Mouse (Mus musculus) hindbrain, embryonic 12.5 days (tissue): ENCODE results near the gene Cntnap5b. TPM values are rescaled to one million over a fixed set of nuclear protein-coding genes. Genes with fewer than 3 reads are reported as not detected.
A peak's percentile ranks its signal among the peaks of the same experiment; 100 is the strongest.

Experiments used
- ATAC-seq: fragments of 200-750 bp; cut with Nextera tagmentation; 2 replicates; pipeline ENCODE4 v1.8.0; 2017; ENCODE audit warnings: moderate TSS enrichment; ENCODE audit not compliant: low FRiP score
- H3K27ac ChIP-seq: fragments of 300-500 bp; sonication (generic); 2 replicates; pipeline ENCODE4 v1.5.1; 2016; ENCODE audit warnings: mild to moderate bottlenecking
- H3K27me3 ChIP-seq: fragments of 300-500 bp; sonication (generic); 2 replicates; pipeline ENCODE4 v1.6.1; 2016; ENCODE audit warnings: mild to moderate bottlenecking
- H3K36me3 ChIP-seq: fragments of 300-500 bp; sonication (generic); 2 replicates; pipeline ENCODE4 v1.6.1; 2016; ENCODE audit warnings: mild to moderate bottlenecking
- H3K4me1 ChIP-seq: fragments of 300-500 bp; sonication (generic); 2 replicates; pipeline ENCODE4 v1.6.1; 2016
- H3K4me2 ChIP-seq: fragments of 300-500 bp; sonication (generic); replicated peaks from 2 replicates; pipeline ENCODE4 v1.6.1; 2016; ENCODE audit warnings: mild to moderate bottlenecking
- H3K4me3 ChIP-seq: fragments of 300-500 bp; sonication (generic); 2 replicates; pipeline ENCODE4 v1.5.1; 2016; ENCODE audit warnings: mild to moderate bottlenecking
- H3K9ac ChIP-seq: fragments of 300-500 bp; sonication (generic); 2 replicates; pipeline ENCODE4 v1.6.1; 2016; ENCODE audit warnings: mild to moderate bottlenecking, moderate library complexity
- H3K9me3 ChIP-seq: fragments of 300-500 bp; sonication (generic); replicated peaks from 2 replicates; pipeline ENCODE4 v1.6.1; 2016; ENCODE audit warnings: mild to moderate bottlenecking
- WGBS: fragments of 180-500 bp; shearing (Covaris S2); methylation state at CpG from one replicate; pipeline ENCODE4 v1.1.7; 2016; 5-methylcytosine and 5-hydroxymethylcytosine counted together
- polyA plus RNA-seq: library from polyadenylated mRNA; unstranded; fragments of >200 nt; fragmentation: Nextera tagmentation; extraction: Ambion mirVana; gene quantifications from 2 replicates; pipeline ENCODE4 v1.2.1, GENCODE M21; 2016

The Cntnap5b gene
- polyA plus RNA-seq = 0.33 and 0.43 TPM in 2 replicates

GRCm38 (mm10) chr1:99772614-99773013 is at the start of gene Cntnap5b:
TSS of gene Cntnap5b (plus strand) at chr1:99772765.
- peak within 1 kb of the TSS; percentile 57 for H3K4me2 ChIP-seq
- no peaks in the 10 kb centered on the region for H3K9me3 ChIP-seq
- H3K9ac ChIP-seq = peak within 1 kb of the TSS; percentile 47
- H3K4me3 ChIP-seq = peak within 1 kb of the TSS; percentile 33
- H3K27ac ChIP-seq = no peak within 1 kb of the TSS
- WGBS = 25% methylated on average over 7 of the region's 7 CpGs
- no peaks in the 10 kb centered on the region for H3K36me3 ChIP-seq
- H3K4me1 ChIP-seq = no peaks in the 10 kb centered on the region
- ATAC-seq = peak; percentile 38; the same call in 1 of the 2 replicates
- no peaks in the 10 kb centered on the region for H3K27me3 ChIP-seq

- Histone ChIP-seq H3K4me2 (no peak overlapping the region), H3K9ac (no peak overlapping the region), H3K9me3 (no peaks in the 10 kb centered on the region), H3K27me3 (no peaks in the 10 kb centered on the region), H3K4me1 (no peaks in the 10 kb centered on the region), H3K27ac (no peak overlapping the region), H3K36me3 (no peaks in the 10 kb centered on the region), H3K4me3 (no peak overlapping the region)
- no peak for ATAC-seq
- 95% methylated on average over 1 of the region's 1 CpGs for WGBS
These were observed 12.6 kb upstream of the Cntnap5b start for GRCm38 (mm10) chr1:99759996-99760395.

GRCm38 (mm10) chr1:99772183-99772582 is 382 bp upstream of the Cntnap5b start:
- H3K27ac ChIP-seq = no peak overlapping the region
- no peaks in the 10 kb centered on the region for H3K4me1 ChIP-seq
- peak overlapping the region; percentile 57 for H3K4me2 ChIP-seq
- H3K27me3 ChIP-seq = no peaks in the 10 kb centered on the region
- H3K9ac ChIP-seq = peak overlapping the region; percentile 47
- no peaks in the 10 kb centered on the region for H3K36me3 ChIP-seq
- ATAC-seq = peak; percentile 91
- H3K4me3 ChIP-seq = peak overlapping the region; percentile 33
- under 1% methylated on average over 19 of the region's 19 CpGs for WGBS
- H3K9me3 ChIP-seq = no peaks in the 10 kb centered on the region

- 0 out of 2 replicates have a peak, but pooled peaks have one; percentile 24 for ATAC-seq
- no peak overlapping the region for H3K9ac ChIP-seq
- no peaks in the 10 kb centered on the region for H3K4me1 ChIP-seq
- no peak overlapping the region for H3K27ac ChIP-seq
- WGBS = 6% methylated on average over 4 of the region's 4 CpGs
- no peak overlapping the region for H3K4me2 ChIP-seq
- H3K36me3 ChIP-seq = no peaks in the 10 kb centered on the region
- no peaks in the 10 kb centered on the region for H3K27me3 ChIP-seq
- H3K4me3 ChIP-seq = no peak overlapping the region
- H3K9me3 ChIP-seq = no peaks in the 10 kb centered on the region
These were observed 1.6 kb downstream of the Cntnap5b start for GRCm38 (mm10) chr1:99774144-99774543.

- no peaks in the 10 kb centered on the region for H3K9me3 ChIP-seq
- no peaks in the 10 kb centered on the region for H3K4me1 ChIP-seq
- H3K27me3 ChIP-seq = no peaks in the 10 kb centered on the region
- no peak for ATAC-seq
- no peaks in the 10 kb centered on the region for H3K36me3 ChIP-seq
- H3K27ac ChIP-seq = no peak overlapping the region
- no peak overlapping the region for H3K4me3 ChIP-seq
- WGBS = 84% methylated on average over 6 of the region's 6 CpGs
- no peak overlapping the region for H3K9ac ChIP-seq
- H3K4me2 ChIP-seq = no peak overlapping the region
These were observed 41.0 kb downstream of the Cntnap5b start for GRCm38 (mm10) chr1:99813334-99814110.

- no peak overlapping the region for H3K4me3 ChIP-seq
- no peak for ATAC-seq
These were observed 99.8 kb downstream of the Cntnap5b start for GRCm38 (mm10) chr1:99872344-99872743.

GRCm38 (mm10) chr1:99907774-99908173 is 135.2 kb downstream of the Cntnap5b start:
- ATAC-seq = peak; percentile 54; the same call in 1 of the 2 replicates

More at GRCm38 (mm10) chr1:99872344-99872743, 99.8 kb downstream of the Cntnap5b start:
- WGBS = 92% methylated on average over 3 of the region's 3 CpGs
- H3K36me3 ChIP-seq = no peaks in the 10 kb centered on the region
- no peaks in the 10 kb centered on the region for H3K9me3 ChIP-seq
- H3K4me2 ChIP-seq = no peak overlapping the region
- H3K27me3 ChIP-seq = no peaks in the 10 kb centered on the region
- no peak overlapping the region for H3K9ac ChIP-seq
- no peak overlapping the region for H3K27ac ChIP-seq
- H3K4me1 ChIP-seq = no peaks in the 10 kb centered on the region

GRCm38 (mm10) chr1:99943515-99943914 is 170.9 kb downstream of the Cntnap5b start:
- no peak overlapping the region for H3K4me2 ChIP-seq
- no peak overlapping the region for H3K4me3 ChIP-seq
- no peak overlapping the region for H3K27ac ChIP-seq
- no peaks in the 10 kb centered on the region for H3K27me3 ChIP-seq
- no peak overlapping the region for H3K9ac ChIP-seq
- no peaks in the 10 kb centered on the region for H3K4me1 ChIP-seq
- H3K36me3 ChIP-seq = no peaks in the 10 kb centered on the region
- ATAC-seq = no peak
- H3K9me3 ChIP-seq = no peaks in the 10 kb centered on the region

More at GRCm38 (mm10) chr1:99907774-99908173, 135.2 kb downstream of the Cntnap5b start:
- 66% methylated on average over 2 of the region's 2 CpGs for WGBS
- Histone ChIP-seq H3K4me1 (no peaks in the 10 kb centered on the region), H3K9me3 (no peaks in the 10 kb centered on the region), H3K27me3 (no peaks in the 10 kb centered on the region), H3K9ac (no peak overlapping the region), H3K27ac (no peak overlapping the region), H3K4me3 (no peak overlapping the region), H3K4me2 (no peak overlapping the region), H3K36me3 (no peaks in the 10 kb centered on the region)

- no peaks in the 10 kb centered on the region for H3K36me3 ChIP-seq
- ATAC-seq = no peak
These were observed 186.9 kb downstream of the Cntnap5b start for GRCm38 (mm10) chr1:99959428-99959987.

GRCm38 (mm10) chr1:99967300-99968089 is 194.9 kb downstream of the Cntnap5b start:
- Histone ChIP-seq H3K27me3 (no peaks in the 10 kb centered on the region), H3K4me1 (no peaks in the 10 kb centered on the region), H3K27ac (no peak overlapping the region), H3K9ac (no peak overlapping the region), H3K9me3 (no peaks in the 10 kb centered on the region), H3K4me3 (no peak overlapping the region), H3K36me3 (no peaks in the 10 kb centered on the region), H3K4me2 (no peak overlapping the region)
- ATAC-seq = no peak
- 90% methylated on average over 2 of the region's 2 CpGs for WGBS

More at GRCm38 (mm10) chr1:99959428-99959987, 186.9 kb downstream of the Cntnap5b start:
- H3K27me3 ChIP-seq = no peaks in the 10 kb centered on the region
- H3K27ac ChIP-seq = no peak overlapping the region
- no peaks in the 10 kb centered on the region for H3K4me1 ChIP-seq
- H3K9ac ChIP-seq = no peak overlapping the region
- WGBS = 22% methylated on average over 2 of the region's 2 CpGs
- no peak overlapping the region for H3K4me2 ChIP-seq
- H3K9me3 ChIP-seq = no peaks in the 10 kb centered on the region
- no peak overlapping the region for H3K4me3 ChIP-seq

GRCm38 (mm10) chr1:99970184-99971086 is 197.9 kb downstream of the Cntnap5b start:
- Histone ChIP-seq H3K9me3 (no peaks in the 10 kb centered on the region), H3K36me3 (no peaks in the 10 kb centered on the region), H3K4me3 (no peak overlapping the region), H3K4me1 (no peaks in the 10 kb centered on the region), H3K4me2 (no peak overlapping the region), H3K27me3 (no peaks in the 10 kb centered on the region), H3K27ac (no peak overlapping the region), H3K9ac (no peak overlapping the region)
- 33% methylated on average over 4 of the region's 4 CpGs for WGBS
- no peak for ATAC-seq
